Mouse (Mus musculus) brain, embryonic 14.5 days (tissue): ENCODE measurements at regions not wholly inside any gene's neighbourhood (a gene's known extent, or its start where the extent isn't known, plus 50 kb on each side); places are given as distances from the start of the nearest gene placed in this dataset.
"Not testable (repeated sequence)": the region's sequence is repeated elsewhere in the genome, so short reads cannot be mapped to it uniquely, and the experiment has no call there.

Experiments used
- DNase-seq: peaks from one replicate; pipeline ENCODE4 v3.0.0-alpha.2; 2011; ENCODE audit warnings: low read depth
- CTCF ChIP-seq: fragments of 200-500 bp; IDR thresholded peaks from 2 replicates; pipeline ENCODE4 v1.5.1; 2012; ENCODE audit warnings: inconsistent platforms, mild to moderate bottlenecking, moderate library complexity, borderline replicate concordance; ENCODE audit not compliant: insufficient read depth, insufficient read length; ENCODE audit errors: extremely low read depth
- POLR2A ChIP-seq: fragments of 200-500 bp; IDR thresholded peaks from 2 replicates; pipeline ENCODE4 v1.6.1; 2012; ENCODE audit warnings: mild to moderate bottlenecking, inconsistent platforms, borderline replicate concordance; ENCODE audit not compliant: poor library complexity, insufficient read depth, insufficient read length, severe bottlenecking; ENCODE audit errors: extremely low read depth

GRCm38 (mm10) chr7:138469211-138469610, 71.7 kb upstream of the Tcerg1l start:
- no peak for DNase-seq
- no peak for TF ChIP-seq POLR2A
- TF ChIP-seq CTCF = no peak

DNA sequence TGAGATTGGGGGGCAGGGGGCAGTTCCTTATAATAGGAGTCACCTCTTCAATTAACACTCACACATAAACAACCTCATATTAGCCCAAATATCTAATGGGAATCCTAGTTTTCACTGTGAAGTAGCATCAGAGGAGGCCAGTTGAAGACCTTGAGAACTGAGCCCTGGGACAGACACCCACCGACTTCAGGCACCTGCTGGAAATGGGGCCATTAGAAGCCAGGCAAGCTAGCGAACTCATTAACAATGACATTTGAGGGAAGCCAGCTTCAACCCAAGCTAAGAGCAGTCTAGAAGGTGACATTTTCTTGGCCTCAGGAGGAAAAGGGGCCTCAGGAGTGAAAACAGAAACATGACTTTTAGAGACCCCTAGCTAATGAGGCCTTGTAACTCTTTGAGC, 70.9 kb upstream of the Tcerg1l start:
- TF ChIP-seq CTCF (no peak), POLR2A (no peak)
- no peak for DNase-seq

DNA sequence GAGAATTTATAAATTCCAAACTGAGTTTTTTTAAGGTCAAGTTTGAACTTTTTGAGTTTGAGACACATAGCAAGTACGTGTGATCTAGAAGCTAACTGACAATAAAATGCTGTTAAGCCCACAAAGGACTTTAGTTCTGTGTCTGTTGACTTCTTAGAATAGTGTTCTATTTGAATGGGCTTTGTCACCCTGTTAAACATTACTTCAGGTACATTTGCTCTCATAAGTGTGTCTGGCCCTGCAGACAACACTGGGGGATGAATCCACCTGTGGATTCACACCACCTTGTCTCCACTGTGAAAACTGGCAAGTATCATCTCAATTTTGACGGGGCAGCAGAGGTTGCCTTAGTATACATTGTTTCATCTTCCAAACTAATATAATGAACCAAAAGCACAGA, 70.5 kb upstream of the Tcerg1l start:
- no peak for DNase-seq
- TF ChIP-seq POLR2A (no peak), CTCF (no peak)

GRCm38 (mm10) chr7:138467386-138467785, 69.9 kb upstream of the Tcerg1l start:
- TF ChIP-seq CTCF = no peak
- TF ChIP-seq POLR2A = no peak
- no peak for DNase-seq

DNA sequence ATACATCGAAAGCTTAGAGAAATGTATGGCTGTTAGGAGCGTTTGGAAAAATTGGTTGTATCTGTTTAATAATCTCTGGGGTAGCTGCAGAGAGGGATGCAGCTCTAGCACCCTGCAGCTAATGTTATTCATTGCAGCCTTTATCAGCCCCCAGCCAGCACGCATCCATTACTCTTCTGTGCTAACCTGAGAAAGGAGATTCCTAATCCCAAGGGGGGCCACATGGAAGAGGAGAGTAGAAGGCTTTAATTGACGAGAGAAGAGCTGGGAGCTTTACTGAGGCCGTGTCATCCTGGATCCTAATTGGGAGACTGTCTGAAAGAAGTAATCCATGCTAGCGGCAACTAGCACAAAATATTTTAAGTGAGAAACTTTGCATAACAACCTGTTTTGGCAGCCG, 60.4 kb upstream of the Tcerg1l start:
- no peak for TF ChIP-seq CTCF
- peak; percentile 78 for DNase-seq

GRCm38 (mm10) chr7:138455371-138455770, 57.8 kb upstream of the Tcerg1l start:
- TF ChIP-seq CTCF = no peak
- TF ChIP-seq POLR2A = no peak
- DNase-seq = no peak

GRCm38 (mm10) chr7:138454498-138455225, 57.1 kb upstream of the Tcerg1l start:
- DNase-seq = not testable (repeated sequence)

DNA sequence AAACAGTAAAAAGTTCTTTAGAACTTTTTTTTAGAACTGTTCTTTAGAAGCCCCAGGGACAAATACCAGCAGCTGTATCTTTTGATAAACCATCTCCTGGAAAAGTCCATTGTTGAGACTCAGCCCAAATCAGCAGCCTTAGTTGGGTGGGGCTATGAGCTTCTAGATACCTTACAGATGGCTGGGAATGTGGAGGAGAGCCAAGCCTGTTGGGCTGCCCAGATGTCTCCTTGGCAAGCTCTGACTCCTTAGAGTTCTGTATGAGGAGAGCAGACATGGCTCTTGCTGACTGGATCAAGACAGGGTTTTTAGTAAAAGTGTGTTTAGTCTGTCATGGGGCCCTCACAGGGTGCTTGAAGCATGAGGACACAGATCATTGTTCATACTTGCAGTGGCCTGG, 53.8 kb upstream of the Tcerg1l start:
- DNase-seq = peak; percentile 57
- no peak for TF ChIP-seq POLR2A
- no peak for TF ChIP-seq CTCF

DNA sequence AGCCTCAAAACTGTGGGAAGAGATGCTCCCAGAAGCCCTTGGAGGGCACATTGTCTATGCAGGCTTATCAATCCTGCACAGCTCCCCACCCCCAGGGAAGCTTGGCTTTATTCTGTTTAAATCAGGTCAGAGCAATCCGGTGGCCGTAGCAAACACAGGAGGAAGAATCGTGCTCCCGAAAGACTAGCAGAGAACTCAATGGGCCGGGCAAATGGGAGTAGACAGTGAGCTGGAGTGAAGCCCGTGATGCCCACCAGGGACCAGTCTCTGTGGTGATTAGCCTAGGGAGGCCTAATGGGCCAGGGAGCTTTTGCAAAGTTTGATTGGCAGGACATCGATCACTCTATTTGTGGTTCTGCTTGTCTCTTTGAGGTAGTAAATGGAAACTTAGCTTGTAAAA, 51.0 kb upstream of the Tcerg1l start:
- peak; percentile 40 for DNase-seq
- TF ChIP-seq CTCF (no peak), POLR2A (no peak)
